Mouse (Mus musculus): Measurements from ENCODE around the gene Dnajc27. TPM values are rescaled to one million over a fixed set of nuclear protein-coding genes. Genes with fewer than 3 reads are reported as not detected.
A peak's percentile ranks its signal among the peaks of the same experiment; 100 is the strongest.

The Dnajc27 gene
- polyA plus RNA-seq (2015; fragmentation: Nextera tagmentation; extraction: Ambion mirVana), result 4.3 and 5.4 TPM in 2 replicates

DNA sequence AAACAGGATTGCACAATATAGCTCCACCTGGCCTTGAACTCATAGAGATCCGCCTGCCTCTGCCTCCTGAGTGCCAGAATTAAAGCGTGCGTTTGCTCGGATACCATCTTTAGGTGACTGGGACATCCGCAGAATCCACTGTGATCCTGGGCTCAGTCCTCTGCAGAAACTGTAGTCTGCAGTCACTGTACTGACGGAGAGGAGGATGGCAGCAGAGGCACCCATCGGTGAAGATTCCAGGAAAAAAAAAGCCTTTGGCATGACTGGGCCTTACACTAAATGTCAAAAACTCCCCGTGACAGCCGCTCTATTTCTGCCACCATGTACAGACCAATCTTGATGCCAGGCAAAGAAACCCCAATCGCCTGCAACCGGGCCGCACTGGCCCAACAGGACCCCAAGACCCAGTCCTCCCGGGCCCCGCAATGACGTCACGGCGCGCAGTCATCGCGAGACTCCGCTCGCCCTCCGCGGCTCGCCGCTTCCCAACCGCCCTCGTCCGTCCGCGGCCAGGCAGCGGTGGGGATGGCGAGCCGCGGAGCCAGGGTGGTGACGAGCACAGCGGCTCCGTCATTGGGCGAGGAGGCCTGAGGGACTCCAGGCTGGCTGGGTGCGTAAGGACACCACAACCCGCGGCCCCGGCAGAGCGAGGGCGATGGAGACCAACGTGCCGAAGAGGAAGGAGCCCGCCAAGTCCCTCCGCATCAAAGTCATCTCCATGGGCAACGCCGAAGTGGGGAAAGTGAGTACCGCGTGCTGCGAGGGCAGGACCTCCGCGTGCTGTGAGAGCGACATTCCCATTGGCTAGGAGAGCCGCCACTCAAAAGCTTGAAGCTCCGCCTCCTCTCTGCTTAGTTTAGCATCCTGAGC is at the start of gene Dnajc27:
Dnajc27 (plus strand) TSS at position 452 of the 870 bp plus-strand sequence.
- Histone ChIP-seq H3K27ac (peak within 1 kb of the TSS; percentile 95), H3K36me3 (0 out of 2 replicates have a peak, but pooled peaks cover 2% of the 10 kb centered on the region), H3K4me2 (replicated peaks) (peak within 1 kb of the TSS; percentile 83), H3K9ac (peak within 1 kb of the TSS; percentile 64), H3K27me3 (replicated peaks) (no peaks in the 10 kb centered on the region), H3K4me3 (replicated peaks) (peak within 1 kb of the TSS; percentile 63), H3K4me1 (replicated peaks) (0 out of 2 replicates have a peak, but pooled peaks cover 2% of the 10 kb centered on the region), H3K9me3 (no peaks in the 10 kb centered on the region)
- 6% methylated on average over 59 of the region's 59 CpGs for WGBS
- peak; percentile 98 for ATAC-seq

DNA sequence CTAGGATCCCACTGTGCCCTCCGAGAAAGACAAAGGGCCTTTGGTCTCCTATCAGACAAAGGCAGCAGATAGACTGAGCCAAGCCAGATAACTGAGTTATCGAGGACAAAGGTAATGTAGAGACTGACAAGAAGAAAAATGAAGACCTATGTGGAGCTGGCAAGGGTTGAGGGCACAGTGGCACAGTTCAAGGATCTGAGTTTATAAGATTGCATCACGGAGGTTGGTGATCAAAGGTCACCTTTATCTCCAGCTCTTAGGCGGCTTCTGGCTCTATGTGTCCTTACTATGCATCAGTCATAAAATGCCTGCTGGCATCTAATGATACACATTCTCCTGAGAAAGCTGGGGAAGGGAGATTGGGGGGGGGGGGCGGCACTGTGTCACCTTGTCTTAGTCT is 46.2 kb upstream of the Dnajc27 start:
- WGBS, result 70% methylated on average over 5 of the region's 5 CpGs
- Histone ChIP-seq H3K27me3 (replicated peaks) (no peaks in the 10 kb centered on the region), H3K27ac (no peak overlapping the region), H3K4me2 (replicated peaks) (no peak overlapping the region), H3K9me3 (no peaks in the 10 kb centered on the region), H3K4me1 (replicated peaks) (peaks cover 13% of the 10 kb centered on the region), H3K36me3 (no peaks in the 10 kb centered on the region), H3K9ac (no peak overlapping the region), H3K4me3 (replicated peaks) (no peak overlapping the region)
- peak; percentile 50 for ATAC-seq

DNA sequence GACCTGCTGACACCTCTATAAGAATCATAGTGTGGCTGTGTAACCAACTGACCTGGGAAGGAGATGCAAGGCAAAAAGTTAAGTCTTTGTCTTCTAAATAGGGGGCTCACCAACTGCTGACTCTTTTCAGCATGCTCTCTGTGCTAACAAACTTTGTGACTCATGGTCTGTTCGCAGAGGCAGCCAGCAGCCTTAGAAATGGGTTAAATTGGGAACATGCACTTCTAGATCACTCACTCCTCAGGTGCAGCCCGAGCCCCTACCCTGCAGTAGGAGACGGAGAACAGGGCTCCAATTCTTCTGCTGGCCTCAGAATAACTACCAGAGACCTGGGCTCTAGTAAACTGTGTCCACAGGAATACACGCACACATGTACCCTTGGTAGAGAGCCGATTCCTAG is 44.9 kb upstream of the Dnajc27 start:
- Histone ChIP-seq H3K27me3 (replicated peaks) (no peaks in the 10 kb centered on the region), H3K4me2 (replicated peaks) (peak overlapping the region; percentile 93), H3K9me3 (no peaks in the 10 kb centered on the region), H3K36me3 (no peaks in the 10 kb centered on the region), H3K4me3 (replicated peaks) (peak overlapping the region; percentile 69), H3K27ac (no peak overlapping the region), H3K4me1 (replicated peaks) (peaks cover 13% of the 10 kb centered on the region), H3K9ac (no peak overlapping the region)
- 40% methylated on average over 5 of the region's 5 CpGs for WGBS
- ATAC-seq, result no peak

DNA sequence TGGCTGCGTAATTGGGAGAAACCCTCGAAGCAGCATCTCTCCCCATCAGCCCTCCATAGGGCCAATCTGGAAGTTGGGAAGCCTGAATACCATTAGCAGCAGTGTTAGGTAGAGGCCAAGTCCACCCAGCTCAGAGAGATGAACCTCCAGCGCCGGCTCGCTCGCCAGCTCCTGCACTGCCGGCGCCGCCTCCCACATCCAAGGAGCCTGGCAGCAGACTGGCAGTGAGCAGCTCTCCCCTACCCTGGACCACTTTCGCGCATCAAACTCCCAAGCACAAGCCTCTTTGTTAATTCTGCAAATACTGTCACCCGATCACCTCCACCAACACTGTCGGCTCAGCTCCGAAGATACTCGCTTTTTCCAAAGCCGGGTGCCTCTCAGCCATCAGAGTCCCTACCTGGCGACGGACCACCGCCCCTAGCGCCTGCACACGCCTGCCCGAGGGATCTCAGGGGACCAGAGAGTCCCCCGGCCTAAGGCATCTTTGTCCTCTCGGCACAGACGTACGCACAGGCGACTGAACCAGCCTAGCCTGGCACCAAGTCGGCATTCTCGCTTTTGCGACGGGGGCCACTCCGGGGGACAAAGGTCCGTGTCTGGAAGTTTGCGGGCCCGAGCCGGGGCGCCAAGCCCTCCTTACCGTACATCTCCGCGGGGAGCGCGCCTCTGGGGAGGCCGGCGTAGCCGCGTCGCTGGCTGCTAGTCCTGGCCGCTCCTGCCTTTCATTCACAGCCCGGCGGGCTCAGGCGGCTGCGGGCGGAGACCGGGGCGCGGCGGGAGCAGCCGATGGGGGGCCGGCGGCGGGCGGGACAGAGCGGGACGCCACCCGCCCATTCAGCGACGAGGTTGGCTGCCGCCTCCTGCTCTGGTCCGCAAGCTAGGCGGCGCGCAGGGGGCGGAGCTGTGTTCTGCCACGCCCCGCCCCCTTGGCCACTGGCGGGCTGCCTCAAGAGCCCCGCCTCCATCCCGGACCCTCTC is 44.0 kb upstream of the Dnajc27 start, which contains the start of gene Efr3b:
Efr3b (minus strand) TSS at position 855 of the 981 bp plus-strand sequence.
- Histone ChIP-seq H3K4me2 (replicated peaks) (peak within 1 kb of the TSS; percentile 93), H3K27me3 (replicated peaks) (no peaks in the 10 kb centered on the region), H3K27ac (no peak within 1 kb of the TSS), H3K9me3 (no peaks in the 10 kb centered on the region), H3K9ac (peak within 1 kb of the TSS; percentile 68), H3K36me3 (no peaks in the 10 kb centered on the region), H3K4me1 (replicated peaks) (peaks cover 13% of the 10 kb centered on the region), H3K4me3 (replicated peaks) (peak within 1 kb of the TSS; percentile 69)
- peak; percentile 96 for ATAC-seq
- under 1% methylated on average over 77 of the region's 78 CpGs for WGBS

DNA sequence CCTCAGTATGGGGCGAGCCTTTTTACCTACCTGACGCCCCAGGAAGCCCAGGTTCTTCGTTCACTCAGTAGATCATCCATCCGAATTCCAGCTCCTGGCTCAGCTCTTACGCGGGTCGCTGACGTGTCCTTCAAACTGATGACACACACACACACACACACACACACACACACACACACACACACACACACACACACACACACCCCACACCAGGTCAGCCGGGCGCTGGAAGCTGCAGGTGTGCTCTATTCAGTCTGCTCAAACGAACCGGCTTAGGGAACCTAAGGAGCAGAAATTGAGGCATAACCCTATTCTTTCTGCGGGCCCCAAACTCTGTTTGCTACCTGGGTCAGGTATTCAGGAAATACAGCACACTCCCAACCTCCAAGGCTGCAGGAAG is 43.3 kb upstream of the Dnajc27 start:
- H3K9ac ChIP-seq, result peak overlapping the region; percentile 68; the same call in 1 of the 2 replicates
- peaks cover 13% of the 10 kb centered on the region for H3K4me1 ChIP-seq (replicated peaks)
- peak; percentile 48 for ATAC-seq
- peak overlapping the region; percentile 93 for H3K4me2 ChIP-seq (replicated peaks)
- H3K27ac ChIP-seq, result no peak overlapping the region
- H3K9me3 ChIP-seq, result no peaks in the 10 kb centered on the region
- H3K36me3 ChIP-seq, result no peaks in the 10 kb centered on the region
- peak overlapping the region; percentile 69 for H3K4me3 ChIP-seq (replicated peaks)
- no peaks in the 10 kb centered on the region for H3K27me3 ChIP-seq (replicated peaks)
- under 1% methylated on average over 13 of the region's 13 CpGs for WGBS

- 70% methylated on average over 5 of the region's 5 CpGs for WGBS
- ATAC-seq, result no peak
- Histone ChIP-seq H3K4me1 (replicated peaks) (peaks cover 9% of the 10 kb centered on the region), H3K9me3 (no peaks in the 10 kb centered on the region), H3K9ac (no peak overlapping the region), H3K27me3 (replicated peaks) (no peaks in the 10 kb centered on the region), H3K27ac (no peak overlapping the region), H3K36me3 (no peaks in the 10 kb centered on the region), H3K4me2 (replicated peaks) (no peak overlapping the region), H3K4me3 (replicated peaks) (no peak overlapping the region)
These were observed 40.0 kb upstream of the Dnajc27 start for GRCm38 (mm10) chr12:4042411-4042810.

DNA sequence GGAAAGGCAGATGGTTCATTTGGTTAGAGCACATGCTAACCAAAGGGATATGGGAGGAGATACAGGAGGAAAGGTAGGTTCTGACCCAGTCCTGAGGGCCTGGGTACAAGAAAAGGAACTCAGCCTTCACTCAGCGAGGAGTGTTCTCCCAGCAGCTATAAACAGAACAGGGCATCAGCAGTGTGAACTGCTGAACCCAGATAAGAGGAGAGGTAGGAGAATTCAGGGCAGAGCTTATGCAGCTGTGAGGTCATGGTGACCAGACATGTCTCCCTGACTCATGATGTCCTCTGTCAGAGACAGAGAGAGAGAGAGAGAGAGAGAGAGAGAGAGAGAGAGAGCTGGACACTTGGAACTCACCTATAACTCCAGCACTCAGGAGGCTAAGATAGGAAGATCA is 36.4 kb upstream of the Dnajc27 start:
- peak; percentile 15; the same call in 1 of the 2 replicates for ATAC-seq

GRCm38 (mm10) chr12:4048031-4048430 is 34.4 kb upstream of the Dnajc27 start:
- no peaks in the 10 kb centered on the region for H3K36me3 ChIP-seq
- H3K9ac ChIP-seq, result no peak overlapping the region
- WGBS, result 62% methylated on average over 6 of the region's 6 CpGs
- H3K27me3 ChIP-seq (replicated peaks), result no peaks in the 10 kb centered on the region
- no peaks in the 10 kb centered on the region for H3K9me3 ChIP-seq
- H3K4me1 ChIP-seq (replicated peaks), result no peaks in the 10 kb centered on the region
- ATAC-seq, result no peak
- H3K4me2 ChIP-seq (replicated peaks), result no peak overlapping the region
- H3K27ac ChIP-seq, result no peak overlapping the region
- H3K4me3 ChIP-seq (replicated peaks), result no peak overlapping the region

More for the DNA sequence above, 36.4 kb upstream of the Dnajc27 start:
- Histone ChIP-seq H3K27ac (no peak overlapping the region), H3K9me3 (no peaks in the 10 kb centered on the region), H3K36me3 (no peaks in the 10 kb centered on the region), H3K4me1 (replicated peaks) (no peaks in the 10 kb centered on the region), H3K27me3 (replicated peaks) (no peaks in the 10 kb centered on the region), H3K4me3 (replicated peaks) (no peak overlapping the region), H3K4me2 (replicated peaks) (no peak overlapping the region), H3K9ac (no peak overlapping the region)
- 42% methylated on average over 1 of the region's 1 CpGs for WGBS

- WGBS, result 60% methylated on average over 9 of the region's 9 CpGs
- no peaks in the 10 kb centered on the region for H3K36me3 ChIP-seq
- no peak overlapping the region for H3K9ac ChIP-seq
- no peak overlapping the region for H3K4me3 ChIP-seq (replicated peaks)
- no peak overlapping the region for H3K27ac ChIP-seq
- H3K4me1 ChIP-seq (replicated peaks), result no peaks in the 10 kb centered on the region
- no peak for ATAC-seq
- H3K4me2 ChIP-seq (replicated peaks), result no peak overlapping the region
- H3K27me3 ChIP-seq (replicated peaks), result no peaks in the 10 kb centered on the region
- H3K9me3 ChIP-seq, result no peaks in the 10 kb centered on the region
These were observed 31.4 kb upstream of the Dnajc27 start for GRCm38 (mm10) chr12:4050861-4051425.

GRCm38 (mm10) chr12:4053643-4054042 is 28.7 kb upstream of the Dnajc27 start:
- Histone ChIP-seq H3K4me3 (replicated peaks) (no peak overlapping the region), H3K4me1 (replicated peaks) (no peaks in the 10 kb centered on the region), H3K36me3 (no peaks in the 10 kb centered on the region), H3K9ac (no peak overlapping the region), H3K27ac (no peak overlapping the region), H3K27me3 (replicated peaks) (no peaks in the 10 kb centered on the region), H3K9me3 (no peaks in the 10 kb centered on the region), H3K4me2 (replicated peaks) (no peak overlapping the region)
- ATAC-seq, result no peak
- 66% methylated on average over 3 of the region's 3 CpGs for WGBS

DNA sequence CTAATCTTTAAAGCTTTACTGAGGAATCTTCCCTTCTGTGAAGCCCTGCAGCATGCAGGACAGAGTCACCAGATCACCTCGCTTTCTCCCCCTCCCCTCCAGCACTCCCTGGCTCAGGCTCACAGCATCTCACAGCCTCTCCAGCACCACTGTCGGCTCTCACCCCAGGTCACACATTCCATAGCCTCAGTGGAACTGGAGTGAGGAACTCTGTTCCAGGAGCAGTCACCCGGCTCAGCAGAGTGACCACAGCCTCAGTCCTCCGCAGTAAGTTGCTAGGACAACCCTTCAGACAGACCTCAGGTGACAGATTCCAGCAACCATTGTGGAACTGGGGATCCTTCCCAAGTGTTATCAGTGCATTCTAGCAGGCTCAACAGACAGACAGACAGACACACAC is 27.5 kb upstream of the Dnajc27 start:
- WGBS, result 29% methylated on average over 4 of the region's 4 CpGs
- no peak for ATAC-seq
- Histone ChIP-seq H3K4me1 (replicated peaks) (no peaks in the 10 kb centered on the region), H3K4me3 (replicated peaks) (no peak overlapping the region), H3K9ac (no peak overlapping the region), H3K4me2 (replicated peaks) (no peak overlapping the region), H3K27ac (no peak overlapping the region), H3K27me3 (replicated peaks) (no peaks in the 10 kb centered on the region), H3K36me3 (no peaks in the 10 kb centered on the region), H3K9me3 (no peaks in the 10 kb centered on the region)

GRCm38 (mm10) chr12:4058321-4058720 is 24.1 kb upstream of the Dnajc27 start:
- Histone ChIP-seq H3K27ac (no peak overlapping the region), H3K4me2 (replicated peaks) (no peak overlapping the region), H3K9me3 (no peaks in the 10 kb centered on the region), H3K36me3 (no peaks in the 10 kb centered on the region), H3K9ac (no peak overlapping the region), H3K27me3 (replicated peaks) (no peaks in the 10 kb centered on the region), H3K4me1 (replicated peaks) (no peaks in the 10 kb centered on the region), H3K4me3 (replicated peaks) (no peak overlapping the region)
- WGBS, result 69% methylated on average over 9 of the region's 9 CpGs
- ATAC-seq, result no peak
